Mouse (Mus musculus) cerebellum, adult 11-12 months (tissue): ENCODE measurements around the gene Lst1.

ENCODE experiments used
- DNase-seq: peaks from one replicate; pipeline ENCODE4 v3.0.0; 2022

The Lst1 gene

GRCm38 (mm10) chr17:35205380-35205769, 17.1 kb upstream of the Lst1 start:
- DNase-seq = no peak

GRCm38 (mm10) chr17:35204494-35205379, 16.5 kb upstream of the Lst1 start, which contains the start of gene Lta:
TSS of gene Lta (minus strand) at chr17:35205351.
- DNase-seq = no peak

GRCm38 (mm10) chr17:35202442-35202841, 14.2 kb upstream of the Lst1 start:
- no peak for DNase-seq

- no peak for DNase-seq
Measured at GRCm38 (mm10) chr17:35201787-35202186, 13.5 kb upstream of the Lst1 start, which contains the start of gene Tnf. TSS of gene Tnf (minus strand) at chr17:35202007.

GRCm38 (mm10) chr17:35201128-35201527, 12.9 kb upstream of the Lst1 start:
- no peak for DNase-seq

- DNase-seq = no peak
Measured at GRCm38 (mm10) chr17:35200398-35200797, 12.2 kb upstream of the Lst1 start.

- no peak for DNase-seq
Measured at GRCm38 (mm10) chr17:35198946-35199345, 10.7 kb upstream of the Lst1 start.

GRCm38 (mm10) chr17:35198029-35198428, 9.8 kb upstream of the Lst1 start:
- DNase-seq = no peak

- no peak for DNase-seq
Measured at GRCm38 (mm10) chr17:35197126-35197525, 8.9 kb upstream of the Lst1 start.

GRCm38 (mm10) chr17:35196321-35196641, 8.0 kb upstream of the Lst1 start:
- no peak for DNase-seq

GRCm38 (mm10) chr17:35195631-35196320, 7.5 kb upstream of the Lst1 start:
- peak; percentile 41 for DNase-seq

GRCm38 (mm10) chr17:35194844-35195630, 6.8 kb upstream of the Lst1 start:
- DNase-seq = no peak

- no peak for DNase-seq
Measured at GRCm38 (mm10) chr17:35193881-35194843, 5.9 kb upstream of the Lst1 start, which contains the start of gene Ltb. TSS of gene Ltb (plus strand) at chr17:35194439.

GRCm38 (mm10) chr17:35192924-35193323, 4.7 kb upstream of the Lst1 start:
- no peak for DNase-seq

GRCm38 (mm10) chr17:35191723-35192122, 3.5 kb upstream of the Lst1 start:
- DNase-seq = no peak

GRCm38 (mm10) chr17:35190096-35190495, 1.9 kb upstream of the Lst1 start:
- no peak for DNase-seq

- no peak for DNase-seq
Measured at GRCm38 (mm10) chr17:35189186-35189585, 947 bp upstream of the Lst1 start.

GRCm38 (mm10) chr17:35187345-35187744, 894 bp downstream of the Lst1 start:
- no peak for DNase-seq

GRCm38 (mm10) chr17:35186681-35187080, 1.6 kb downstream of the Lst1 start:
- no peak for DNase-seq

GRCm38 (mm10) chr17:35185639-35186611, 2.3 kb downstream of the Lst1 start:
- no peak for DNase-seq

GRCm38 (mm10) chr17:35180093-35180492, 8.1 kb downstream of the Lst1 start:
- no peak for DNase-seq
